Mouse (Mus musculus): ENCODE measurements around the gene Itpr1.
A peak's percentile ranks its signal among the peaks of the same experiment; 100 is the strongest.
"Not testable (repeated sequence)": the region's sequence is repeated elsewhere in the genome, so short reads cannot be mapped to it uniquely, and the experiment has no call there.

Gene Itpr1

GRCm38 (mm10) chr6:108554389-108554788 lies 341.5 kb downstream of the Itpr1 start:
- DNase-seq = no peak

- DNase-seq = no peak
These were observed 342.0 kb downstream of the Itpr1 start for GRCm38 (mm10) chr6:108554878-108555277.

- no peak for DNase-seq
These were observed 344.9 kb downstream of the Itpr1 start for GRCm38 (mm10) chr6:108557576-108558322.

GRCm38 (mm10) chr6:108559226-108559625 lies 346.3 kb downstream of the Itpr1 start:
- DNase-seq = not testable (repeated sequence)

GRCm38 (mm10) chr6:108562971-108563370 lies 350.1 kb downstream of the Itpr1 start:
- DNase-seq = no peak

GRCm38 (mm10) chr6:108565447-108565846 lies 352.6 kb downstream of the Itpr1 start:
- DNase-seq = not testable (repeated sequence)

- DNase-seq = no peak
These were observed 353.7 kb downstream of the Itpr1 start for GRCm38 (mm10) chr6:108566549-108566948.

GRCm38 (mm10) chr6:108569460-108570187 lies 356.7 kb downstream of the Itpr1 start:
- DNase-seq = no peak

GRCm38 (mm10) chr6:108570351-108571041 lies 357.6 kb downstream of the Itpr1 start:
- peak; percentile 15 for DNase-seq

GRCm38 (mm10) chr6:108571042-108571590 lies 358.2 kb downstream of the Itpr1 start:
- DNase-seq = peak; percentile 52 to 64

- DNase-seq = no peak
These were observed 359.8 kb downstream of the Itpr1 start for GRCm38 (mm10) chr6:108572646-108573045.

- DNase-seq = no peak
These were observed 364.2 kb downstream of the Itpr1 start for GRCm38 (mm10) chr6:108577056-108577455.

- no peak for DNase-seq
These were observed 375.5 kb downstream of the Itpr1 start for GRCm38 (mm10) chr6:108588426-108588825.

GRCm38 (mm10) chr6:108592227-108592626 lies 379.3 kb downstream of the Itpr1 start:
- DNase-seq = no peak

GRCm38 (mm10) chr6:108592636-108593035 lies 379.7 kb downstream of the Itpr1 start:
- DNase-seq = no peak

GRCm38 (mm10) chr6:108594171-108594841 lies 381.4 kb downstream of the Itpr1 start:
- DNase-seq = no peak

GRCm38 (mm10) chr6:108598691-108599090 lies 385.8 kb downstream of the Itpr1 start:
- no peak for DNase-seq

GRCm38 (mm10) chr6:108599317-108599716 lies 386.4 kb downstream of the Itpr1 start:
- no peak for DNase-seq
